Mouse (Mus musculus) brain, embryonic 14.5 days (tissue): Measurements from ENCODE around the gene Xrra1.

Source experiments
- CTCF ChIP-seq: fragments of 200-500 bp; IDR thresholded peaks from 2 replicates; pipeline ENCODE4 v1.5.1; 2012; ENCODE audit warnings: inconsistent platforms, mild to moderate bottlenecking, moderate library complexity, borderline replicate concordance; ENCODE audit not compliant: insufficient read depth, insufficient read length; ENCODE audit errors: extremely low read depth
- POLR2A ChIP-seq: fragments of 200-500 bp; IDR thresholded peaks from 2 replicates; pipeline ENCODE4 v1.6.1; 2012; ENCODE audit warnings: mild to moderate bottlenecking, inconsistent platforms, borderline replicate concordance; ENCODE audit not compliant: poor library complexity, insufficient read depth, insufficient read length, severe bottlenecking; ENCODE audit errors: extremely low read depth

- no peak for TF ChIP-seq POLR2A
- TF ChIP-seq CTCF = no peak
These were observed 81.8 kb downstream of the Xrra1 start for GRCm38 (mm10) chr7:99940669-99941068.
